Mouse (Mus musculus) C2C12 (cell line): ENCODE measurements around the gene Ifna7.
"Not testable (repeated sequence)": the region's sequence is repeated elsewhere in the genome, so short reads cannot be mapped to it uniquely, and the experiment has no call there.

ENCODE experiments used
- CEBPB ChIP-seq: IDR thresholded peaks from one replicate; pipeline ENCODE4 v1.6.1; 2011; ENCODE audit warnings: low read depth, mild to moderate bottlenecking, control low read depth, moderate library complexity
- CTCF ChIP-seq: IDR thresholded peaks from one replicate; pipeline ENCODE4 v1.5.1; 2011; ENCODE audit not compliant: control insufficient read depth, insufficient read depth, insufficient read length
- FOSL1 ChIP-seq: IDR thresholded peaks from one replicate; pipeline ENCODE4 v1.8.0; 2011; ENCODE audit warnings: mild to moderate bottlenecking, low read length; ENCODE audit not compliant: poor library complexity, insufficient read depth, severe bottlenecking
- MAX ChIP-seq: IDR thresholded peaks from one replicate; pipeline ENCODE4 v1.6.1; 2011; ENCODE audit warnings: mild to moderate bottlenecking, control low read depth
- MYOD1 ChIP-seq: IDR thresholded peaks from one replicate; pipeline ENCODE4 v1.6.1; 2011; ENCODE audit warnings: low read depth; ENCODE audit not compliant: control insufficient read depth, insufficient read length
- MYOG ChIP-seq: IDR thresholded peaks from one replicate; pipeline ENCODE4 v1.6.1; 2011; ENCODE audit not compliant: control insufficient read depth, insufficient read length; ENCODE audit errors: extremely low read depth
- USF1 ChIP-seq: IDR thresholded peaks from one replicate; pipeline ENCODE4 v1.6.1; 2011; ENCODE audit warnings: low read depth, mild to moderate bottlenecking, control low read depth, moderate library complexity

GRCm38 (mm10) chr4:88805231-88805630 lies 10.8 kb upstream of the Ifna7 start, which contains the start of gene Gm13288:
- TF ChIP-seq CTCF, USF1, MYOG, CEBPB, MAX, FOSL1, MYOD1: not testable (repeated sequence)
